Mouse (Mus musculus) natural killer cell, adult 2 months (primary cell): ENCODE measurements around the gene Gm4792.

ENCODE experiments used
- DNase-seq, 2 experiments: peaks; one replicate each; pipeline ENCODE4 v3.0.0; 2022; ENCODE audit warnings: low spot score in 2 of 2

Gm4792 gene

DNA sequence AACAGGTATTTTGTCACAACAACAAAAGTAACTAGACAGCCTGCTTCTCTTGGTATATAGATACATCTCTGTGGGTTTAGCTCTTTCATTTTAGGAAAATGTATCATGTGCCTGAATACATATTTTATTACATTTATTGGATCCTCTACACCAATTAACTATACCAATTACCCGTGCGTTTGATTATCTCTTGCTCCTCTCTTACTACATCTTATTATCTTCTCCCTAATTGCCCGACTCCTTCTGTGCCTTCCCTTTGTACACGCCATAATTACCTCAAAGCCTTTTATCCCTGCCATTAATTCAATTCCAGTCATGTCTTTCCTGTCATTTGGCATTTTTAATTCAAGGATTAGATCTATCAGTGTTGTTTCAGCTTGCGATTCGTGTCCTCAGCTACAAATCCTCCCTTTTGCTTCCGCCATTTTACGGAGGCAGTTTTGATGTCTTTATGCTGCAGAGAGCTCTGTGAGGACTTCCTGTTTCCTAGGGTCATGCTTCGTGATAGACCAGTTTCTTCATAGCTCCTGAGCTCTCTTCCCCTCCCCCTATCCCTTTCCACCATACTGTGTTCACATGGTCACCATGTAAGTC is 5.7 kb upstream of the Gm4792 start:
- no peak for DNase-seq

DNA sequence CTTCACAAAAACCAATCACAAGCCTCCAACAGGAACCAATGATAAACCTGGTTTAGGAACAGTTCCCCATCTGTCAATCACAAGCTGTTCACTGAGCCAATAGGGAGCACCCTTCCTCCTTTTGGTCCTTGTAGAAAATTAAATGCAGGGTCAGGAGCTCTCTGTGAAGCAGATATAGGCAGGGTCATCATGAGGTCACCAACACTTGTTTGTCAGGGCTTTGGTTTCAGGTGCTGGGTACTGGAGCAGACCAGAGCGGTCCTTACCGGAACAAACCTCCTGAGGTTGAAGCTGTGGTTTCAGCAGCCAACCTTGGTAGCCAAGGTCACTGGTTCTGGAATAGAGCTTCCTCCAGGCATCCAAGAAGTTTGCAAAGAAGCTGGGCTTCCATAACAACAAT is 798 bp upstream of the Gm4792 start:
- DNase-seq, result no peak

DNA sequence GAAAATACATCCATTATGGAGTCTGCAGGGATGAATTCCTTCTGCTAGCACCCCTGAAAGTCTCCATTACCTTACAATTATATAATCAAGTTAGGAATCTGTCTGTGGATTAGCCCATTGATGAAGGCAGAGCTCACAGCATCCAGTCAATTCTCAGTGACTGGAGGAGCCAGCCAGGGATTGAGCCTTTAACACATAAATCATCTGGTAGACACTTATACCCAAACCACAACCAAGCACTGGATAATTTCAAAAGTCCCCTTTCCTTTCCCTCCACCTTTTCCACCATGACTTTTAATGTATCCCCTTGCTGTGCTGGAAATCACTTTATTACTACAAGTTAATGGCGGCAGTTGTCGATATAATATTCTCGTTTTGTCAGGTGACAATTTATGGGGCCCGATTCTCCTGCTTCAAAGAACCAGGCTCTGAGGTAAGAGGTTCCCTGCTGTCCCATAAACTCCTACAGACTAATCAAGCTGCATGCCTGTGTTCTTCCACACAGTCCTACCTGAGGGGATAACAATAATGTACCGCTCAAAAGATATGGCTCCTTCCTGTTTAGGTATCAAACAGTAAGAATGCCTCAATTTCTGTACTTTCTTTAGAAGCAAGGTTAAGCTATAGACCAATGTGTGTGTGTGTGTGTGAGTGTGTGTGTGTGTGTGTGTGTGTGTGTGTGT is 2.4 kb downstream of the Gm4792 start:
- no peak for DNase-seq

DNA sequence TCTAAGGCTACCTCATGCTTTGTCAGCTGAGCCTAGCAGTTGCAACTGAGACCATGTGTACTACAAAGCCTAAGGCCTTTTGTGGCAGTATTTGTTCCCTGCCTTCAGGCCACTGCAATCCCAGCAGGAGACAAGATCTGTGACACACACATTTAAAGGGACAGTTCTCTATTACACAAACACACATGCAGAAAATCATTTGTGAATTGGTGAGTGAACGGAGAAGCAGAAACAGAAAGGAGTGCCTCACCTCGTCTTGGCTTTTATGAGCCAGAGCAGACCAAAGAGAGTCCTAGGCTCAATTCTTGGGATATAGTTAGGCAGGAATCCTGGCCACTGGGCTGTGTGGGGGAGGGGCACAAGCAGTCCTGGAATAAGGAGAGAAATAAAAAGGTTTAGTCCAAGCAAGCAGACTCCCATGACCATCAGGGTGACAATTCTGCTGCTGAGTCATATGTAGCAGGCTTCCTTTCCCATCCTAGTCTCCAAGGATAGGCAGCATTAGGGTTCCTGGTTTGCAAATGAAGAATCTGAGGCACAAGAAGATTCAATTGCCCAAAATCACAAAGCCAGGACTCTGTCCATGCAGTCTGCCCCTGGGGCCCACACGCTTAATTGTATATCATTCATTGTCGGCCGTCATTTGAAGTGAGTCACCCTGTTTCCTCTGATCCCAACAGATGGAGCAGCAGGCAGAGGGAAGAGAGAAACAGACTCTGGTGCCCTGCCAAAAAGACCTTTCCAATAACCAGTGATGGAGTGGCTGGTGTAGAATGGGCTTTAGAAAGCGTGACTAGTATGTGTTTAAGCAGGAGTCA is 3.4 kb downstream of the Gm4792 start:
- no peak for DNase-seq

DNA sequence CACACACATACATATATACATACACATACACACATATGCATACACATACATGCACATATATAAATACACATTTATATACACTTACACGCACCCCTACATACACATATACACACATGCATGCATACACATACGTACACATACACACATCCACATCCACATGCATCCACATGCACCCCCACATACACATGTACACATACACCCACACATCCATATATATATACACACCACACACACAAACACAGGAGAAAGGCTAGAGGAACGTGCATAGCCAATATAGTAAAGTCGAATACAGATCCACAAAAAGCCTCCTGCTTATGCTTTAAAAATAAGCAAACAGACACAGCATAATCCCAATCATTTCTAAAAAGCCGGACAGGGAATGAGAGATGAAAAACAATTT is 4.1 kb downstream of the Gm4792 start:
- no peak for DNase-seq

DNA sequence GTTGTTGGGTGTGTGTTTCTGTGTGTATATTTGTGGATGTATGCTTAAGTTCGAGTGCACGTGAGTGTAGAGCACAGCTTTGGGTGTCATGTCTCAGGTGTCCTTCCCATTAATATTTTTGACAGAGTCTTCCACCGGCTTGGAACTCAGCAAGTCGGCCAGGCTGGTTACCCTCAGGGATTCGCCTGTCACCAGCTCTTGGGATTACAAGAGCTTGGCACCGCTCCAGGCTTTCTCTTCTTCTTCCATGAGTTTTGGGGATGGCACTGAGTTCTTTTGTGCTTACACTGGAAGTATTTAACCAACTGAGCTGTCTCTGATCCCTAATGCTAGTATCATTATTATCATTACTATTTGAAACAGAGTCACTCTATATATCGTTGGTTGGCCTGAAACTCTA is 15.7 kb downstream of the Gm4792 start:
- no peak for DNase-seq

DNA sequence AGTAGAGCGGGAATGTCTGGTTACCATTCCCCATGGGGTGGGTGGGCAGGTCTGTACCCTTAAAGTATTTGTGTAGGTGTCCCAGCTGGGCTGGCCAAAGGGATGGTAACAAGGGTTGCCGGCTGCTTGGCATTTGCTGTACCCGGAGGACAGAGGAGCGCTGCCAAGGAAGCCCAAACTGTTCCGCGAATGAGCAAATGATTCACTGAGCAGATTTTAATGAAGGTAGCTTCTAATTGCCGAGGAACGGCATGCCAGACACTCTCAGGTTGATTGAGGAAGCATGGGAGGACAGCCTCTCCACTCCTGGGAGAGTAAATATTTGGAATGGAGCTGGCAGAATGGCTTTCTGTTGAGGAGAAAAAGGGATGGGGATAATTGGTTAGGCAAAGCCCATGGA is 16.3 kb downstream of the Gm4792 start:
- DNase-seq, result no peak

DNA sequence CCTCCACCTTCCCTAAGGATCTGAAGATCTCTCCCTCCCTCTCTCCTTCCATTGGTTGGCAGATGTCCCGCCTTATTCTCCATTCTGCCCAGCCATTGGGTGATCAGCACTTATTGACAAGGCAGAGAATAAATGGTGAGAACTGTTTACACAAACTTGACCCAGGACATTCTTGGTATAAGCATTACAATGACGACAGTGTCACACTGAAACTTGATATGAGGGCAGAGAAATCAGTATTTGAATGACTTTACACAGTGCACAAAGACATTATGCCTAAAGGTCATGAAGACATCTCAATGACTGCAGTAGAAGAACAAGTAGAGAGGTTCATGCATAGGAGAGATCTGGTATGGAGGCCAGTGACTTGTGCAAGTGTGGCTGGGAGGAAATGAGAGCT is 22.0 kb downstream of the Gm4792 start:
- DNase-seq, result no peak

DNA sequence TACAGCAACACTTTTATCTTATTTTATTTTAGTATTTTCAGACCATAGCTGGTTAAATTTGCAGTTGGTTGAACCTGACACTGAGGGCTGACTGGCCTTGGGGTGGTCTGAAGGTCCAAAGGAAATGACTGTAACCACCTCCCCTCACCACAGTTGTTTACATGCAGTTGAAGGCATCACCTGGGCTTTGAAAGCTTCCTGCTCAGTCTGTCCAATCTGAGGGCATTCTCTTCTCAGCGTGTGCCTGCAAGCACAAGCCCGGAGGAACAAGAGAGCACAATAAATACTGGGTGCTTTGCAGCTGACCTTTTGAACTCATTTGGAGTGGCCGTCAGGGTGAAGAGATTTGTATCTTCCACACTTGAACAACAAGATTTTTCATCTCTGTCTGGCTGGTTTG is 23.2 kb downstream of the Gm4792 start:
- no peak for DNase-seq

DNA sequence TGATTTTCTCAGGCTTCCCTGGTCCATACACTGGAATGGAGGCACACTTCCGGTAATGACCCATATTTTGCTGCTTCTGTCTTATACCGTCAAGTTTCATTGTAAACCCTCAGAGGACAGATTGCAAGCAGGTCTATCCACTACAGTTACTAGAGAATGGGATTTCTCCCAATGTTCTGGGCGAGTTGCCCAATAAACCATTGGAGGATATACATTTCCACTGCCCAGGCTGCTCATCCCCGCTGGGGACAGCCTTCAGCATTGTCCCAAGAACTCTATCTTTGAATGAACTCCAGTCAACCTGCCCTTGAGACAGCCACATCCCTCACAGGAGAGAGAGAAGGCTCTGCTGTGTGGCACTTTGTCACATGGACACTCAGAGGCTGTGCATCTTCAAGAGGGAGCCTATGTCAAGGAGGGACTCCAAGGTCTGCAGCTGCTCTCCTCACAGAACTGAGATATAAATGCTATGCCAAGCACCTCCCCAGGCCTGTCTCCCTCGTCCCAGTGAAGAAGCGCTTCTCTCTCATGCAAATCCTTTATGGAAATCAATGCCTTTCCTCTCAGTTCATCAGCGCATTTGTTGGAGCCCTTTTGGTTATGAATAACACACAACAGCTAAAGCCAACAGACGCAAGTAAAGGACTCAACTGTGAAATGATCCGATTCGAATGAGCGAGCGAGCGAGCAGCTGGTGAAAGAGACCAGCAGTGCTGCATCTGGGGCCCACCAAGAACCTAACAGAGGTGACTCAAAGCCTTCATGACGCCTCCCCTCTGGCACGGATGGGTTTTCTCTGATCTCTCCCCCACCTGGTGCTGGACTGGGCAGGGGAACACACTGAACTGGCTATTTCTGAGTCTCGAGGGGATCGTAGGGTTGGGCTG is 32.6 kb downstream of the Gm4792 start:
- DNase-seq, result no peak

DNA sequence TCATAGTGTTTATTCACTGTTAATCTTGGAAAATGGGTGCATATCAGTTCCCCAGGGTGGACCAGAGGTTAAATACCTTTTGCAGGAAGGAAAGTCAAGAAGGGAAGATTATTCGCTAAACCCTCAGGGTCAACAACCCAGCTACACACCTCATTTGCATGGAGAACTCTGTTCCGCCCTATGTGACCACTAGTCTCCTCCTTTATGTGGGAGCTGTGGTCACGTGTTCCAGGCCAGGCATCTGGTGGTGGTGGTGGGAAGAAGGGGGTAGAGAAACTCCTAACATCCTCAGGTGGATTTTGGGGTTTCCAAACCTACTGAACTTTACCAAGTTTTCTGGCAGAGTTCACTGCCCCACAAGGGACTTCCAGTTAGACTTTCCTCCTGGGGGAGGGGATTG is 35.3 kb downstream of the Gm4792 start:
- no peak for DNase-seq

DNA sequence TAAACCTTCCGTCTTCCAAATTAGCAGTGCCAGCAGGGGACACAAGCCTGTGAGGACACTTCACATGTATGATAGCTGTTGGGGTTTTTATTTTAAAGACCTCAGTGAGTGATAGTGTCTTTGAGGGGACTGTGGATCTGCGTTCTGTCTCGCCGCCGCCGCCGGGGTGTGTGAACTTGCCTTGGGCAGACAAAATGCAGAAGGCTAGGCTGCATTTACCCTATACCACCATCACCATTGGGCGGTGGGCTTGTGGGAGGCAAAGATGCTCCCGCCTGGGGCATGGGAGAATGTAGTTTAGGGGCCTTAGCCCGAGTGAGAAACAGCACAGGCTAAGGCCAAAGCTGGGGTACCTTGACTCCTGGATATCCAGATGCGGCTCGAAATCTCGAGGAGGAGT is 35.9 kb downstream of the Gm4792 start:
- DNase-seq, result no peak

DNA sequence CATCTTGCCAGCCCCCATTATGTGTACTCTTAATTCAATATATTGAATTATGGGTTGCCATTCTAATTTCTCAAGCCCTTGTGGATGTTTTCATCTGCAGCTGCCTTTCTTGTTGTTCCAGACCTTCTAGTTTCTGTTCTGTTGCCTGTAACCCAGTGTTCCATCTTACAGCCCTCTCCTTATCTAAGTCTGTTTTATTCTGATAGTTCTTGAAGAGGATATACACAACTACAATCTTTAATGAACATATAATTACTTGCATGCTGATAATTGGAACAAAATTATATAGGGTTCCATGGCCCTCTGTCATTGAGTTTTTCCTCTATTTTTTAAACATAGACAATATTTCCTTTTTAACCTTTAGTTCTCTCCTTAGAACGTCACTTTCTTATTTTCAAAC is 38.0 kb downstream of the Gm4792 start:
- no peak for DNase-seq

DNA sequence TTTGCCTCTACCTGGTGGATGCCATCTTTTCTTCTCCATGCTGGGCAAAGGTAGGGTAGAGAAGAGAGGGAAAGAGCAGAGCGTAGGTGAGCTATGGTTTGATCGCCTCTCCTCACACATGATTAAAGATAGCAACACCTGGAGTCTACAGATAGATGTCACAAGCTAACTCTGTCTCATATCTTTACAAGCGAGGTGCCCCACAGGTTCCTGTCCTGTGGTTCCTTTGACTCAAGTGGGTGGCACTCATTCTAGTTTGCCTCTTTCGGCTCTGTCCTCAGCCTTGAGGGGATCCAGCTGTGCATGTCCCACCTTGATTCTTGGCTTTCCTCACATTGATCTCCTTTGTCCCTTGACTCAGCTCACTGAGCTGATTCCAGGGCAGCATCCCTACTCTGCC is 42.0 kb downstream of the Gm4792 start:
- DNase-seq, result no peak

DNA sequence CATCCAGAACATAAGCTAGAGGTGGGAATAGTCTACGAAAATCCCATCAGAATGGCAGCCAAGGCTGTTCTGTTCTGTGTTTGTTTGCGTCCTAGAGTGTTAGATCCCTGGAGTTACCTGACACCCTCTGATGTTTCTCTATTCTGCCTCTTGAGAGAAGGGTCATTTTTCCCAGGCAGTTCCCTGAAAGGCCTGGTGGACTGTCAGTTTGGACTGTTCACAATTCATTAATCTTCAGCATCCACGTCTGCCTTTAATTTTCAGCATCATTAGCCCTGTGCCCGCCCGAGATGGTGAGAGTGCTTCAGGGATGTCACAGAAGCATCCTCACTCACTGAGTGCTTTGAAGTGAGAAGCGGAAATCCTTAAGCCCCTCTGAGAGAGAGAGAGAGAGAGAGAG is 42.8 kb downstream of the Gm4792 start:
- DNase-seq, result no peak

DNA sequence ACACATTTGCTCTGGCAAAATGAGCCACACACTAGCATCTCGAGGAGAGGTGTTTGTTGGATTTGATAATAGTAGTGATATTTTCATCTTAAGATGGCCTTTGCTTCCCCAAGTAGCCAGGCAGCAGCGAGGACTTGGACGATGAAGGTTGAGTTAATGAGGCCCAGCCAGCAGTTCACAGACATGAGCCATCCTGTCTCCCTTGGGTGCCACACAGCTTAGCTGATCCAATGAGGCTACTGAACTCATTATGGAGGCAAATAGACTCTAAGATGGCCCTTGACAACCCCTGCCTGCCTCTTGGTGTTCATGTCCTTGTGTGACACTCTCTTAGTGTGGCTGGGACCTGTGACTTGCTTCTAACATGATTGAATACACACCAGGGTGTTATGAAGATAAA is 43.7 kb downstream of the Gm4792 start:
- DNase-seq, result no peak

DNA sequence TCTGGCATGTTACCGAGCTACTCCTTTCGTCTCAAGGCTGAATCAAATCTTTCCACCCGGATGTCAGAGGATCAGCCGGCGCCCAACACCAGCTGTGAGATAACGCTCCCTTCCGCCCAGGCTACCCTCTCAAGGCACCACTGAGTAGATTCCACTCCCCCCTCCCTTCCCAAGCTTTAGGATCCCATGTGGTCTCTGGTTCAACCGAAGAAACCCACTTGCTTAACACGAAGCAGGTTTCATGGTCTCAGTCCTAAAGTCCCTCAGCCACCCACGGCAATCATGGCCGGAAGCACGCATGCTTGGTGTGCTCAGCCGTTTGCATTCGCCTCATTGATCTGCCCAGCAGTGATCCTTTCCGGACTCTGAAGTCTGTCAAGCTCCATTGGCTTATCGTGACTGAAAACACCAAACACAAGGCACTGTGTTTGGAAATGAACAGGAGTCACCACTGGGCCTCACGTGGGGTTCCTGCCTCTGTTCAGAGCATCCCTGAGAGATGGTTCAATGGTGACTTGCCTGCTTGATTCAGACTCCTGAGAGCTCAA is 45.2 kb downstream of the Gm4792 start:
- no peak for DNase-seq

DNA sequence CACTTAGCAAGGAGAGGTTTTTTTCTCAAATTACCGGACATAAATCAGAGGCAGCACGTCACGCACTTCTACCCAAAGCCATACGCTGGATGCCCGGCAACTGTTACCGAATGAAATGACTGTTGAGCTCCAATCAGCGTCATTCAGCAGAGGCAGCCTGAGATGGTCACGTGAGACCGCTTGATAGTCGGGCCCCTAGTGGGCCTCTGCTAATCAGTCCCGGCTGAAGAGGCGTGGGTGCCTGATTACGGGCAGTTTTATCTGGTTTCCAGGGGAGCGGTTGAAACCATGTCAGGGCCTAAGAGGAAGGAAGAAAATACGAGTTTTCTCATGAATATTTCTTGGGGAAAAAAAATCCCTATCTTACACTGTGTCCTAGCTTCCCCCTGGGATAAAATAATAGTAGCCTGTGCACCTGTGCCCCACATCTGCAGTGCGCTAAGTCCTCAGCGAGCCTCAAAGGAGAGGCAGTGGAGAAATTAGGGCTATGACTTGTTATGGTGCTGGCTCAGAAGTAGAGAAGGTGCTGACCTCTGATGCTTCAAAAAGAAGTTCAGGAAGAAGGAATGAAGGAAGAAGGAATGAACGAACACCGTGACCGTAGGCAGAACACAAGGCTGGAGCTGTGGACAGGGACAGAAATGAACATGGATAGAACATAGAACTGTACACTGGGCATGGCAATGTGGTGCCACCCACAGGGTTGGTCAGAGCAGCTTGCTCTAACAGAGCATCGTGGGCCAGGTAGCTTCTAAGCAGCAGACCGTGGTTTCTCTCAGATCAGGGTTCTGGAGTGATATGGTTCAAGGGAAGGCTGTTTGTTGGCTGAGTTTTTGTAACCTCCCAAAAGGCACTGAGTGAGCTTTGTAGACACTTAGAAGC is 48.7 kb downstream of the Gm4792 start:
- no peak for DNase-seq

DNA sequence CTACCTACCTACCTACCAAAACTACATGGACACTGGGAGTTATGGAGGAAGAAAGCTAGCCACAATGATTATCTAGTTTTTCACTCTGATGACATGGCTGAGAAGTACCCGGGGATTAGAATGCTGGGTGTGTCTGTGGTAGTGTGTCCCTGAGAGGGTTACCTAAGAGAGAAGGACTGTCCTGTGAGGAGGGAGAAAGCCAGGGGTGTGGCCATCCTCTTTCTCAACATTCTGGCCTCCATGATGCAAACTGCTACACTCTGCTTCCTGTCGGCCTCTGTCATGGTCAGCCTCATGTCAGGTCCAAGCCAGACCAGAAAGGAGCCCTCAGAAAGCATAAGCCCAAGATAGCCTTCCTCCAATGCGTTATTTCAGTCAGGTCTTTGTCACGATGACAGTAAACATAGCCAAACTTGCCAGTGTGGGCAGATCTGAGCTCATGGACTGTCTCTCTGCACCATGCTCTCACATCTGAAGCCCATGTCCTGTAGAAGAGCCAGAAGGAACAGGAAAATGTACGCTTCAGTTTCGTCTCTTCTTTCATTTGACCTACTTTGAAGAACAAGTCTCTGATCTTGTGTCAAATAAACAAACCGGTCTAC is 50.7 kb downstream of the Gm4792 start:
- DNase-seq, result no peak
